Mouse (Mus musculus) stomach, postnatal 0 days (tissue): ENCODE data around the gene Ccdc194.

Experiments used
- CTCF ChIP-seq: IDR thresholded peaks from 2 replicates; pipeline ENCODE4 v1.5.1; 2016; ENCODE audit warnings: antibody characterized with exemption, low read depth, mild to moderate bottlenecking, moderate library complexity
- EP300 ChIP-seq: optimal IDR thresholded peaks from 2 replicates; pipeline ENCODE3; 2016; ENCODE audit warnings: antibody characterized with exemption

GRCm38 (mm10) chr8:71487691-71488445 is 37.6 kb downstream of the Ccdc194 start, which contains the start of gene Gtpbp3:
- TF ChIP-seq EP300 (no peak), CTCF (peak; percentile 32)
